Mouse (Mus musculus) forebrain, embryonic 12.5 days (tissue): ENCODE results near the gene Dbi. TPM values are rescaled to one million over a fixed set of nuclear protein-coding genes. Genes with fewer than 3 reads are reported as not detected.
"Not testable (repeated sequence)": the region's sequence is repeated elsewhere in the genome, so short reads cannot be mapped to it uniquely, and the experiment has no call there.

Experiments used
- ATAC-seq: fragments of 200-750 bp; cut with Nextera tagmentation; 2 replicates; pipeline ENCODE4 v1.8.0; 2017; ENCODE audit warnings: moderate TSS enrichment; ENCODE audit not compliant: low FRiP score
- H3K27ac ChIP-seq: fragments of 300-500 bp; sonication (generic); 2 replicates; pipeline ENCODE4 v1.5.1; 2016; ENCODE audit warnings: mild to moderate bottlenecking
- H3K27me3 ChIP-seq: fragments of 300-500 bp; sonication (generic); 2 replicates; pipeline ENCODE4 v1.6.1; 2016; ENCODE audit warnings: mild to moderate bottlenecking
- H3K36me3 ChIP-seq: fragments of 300-500 bp; sonication (generic); replicated peaks from 2 replicates; pipeline ENCODE4 v1.6.1; 2016; ENCODE audit warnings: mild to moderate bottlenecking
- H3K4me1 ChIP-seq: fragments of 300-500 bp; sonication (generic); 2 replicates; pipeline ENCODE4 v1.6.1; 2016
- H3K4me2 ChIP-seq: fragments of 300-500 bp; sonication (generic); 2 replicates; pipeline ENCODE4 v1.6.1; 2016; ENCODE audit warnings: mild to moderate bottlenecking, moderate library complexity
- H3K4me3 ChIP-seq: fragments of 300-500 bp; sonication (generic); replicated peaks from 2 replicates; pipeline ENCODE4 v1.5.1; 2016; ENCODE audit warnings: mild to moderate bottlenecking
- H3K9ac ChIP-seq: fragments of 300-500 bp; sonication (generic); 2 replicates; pipeline ENCODE4 v1.6.1; 2016; ENCODE audit warnings: mild to moderate bottlenecking
- H3K9me3 ChIP-seq: fragments of 300-500 bp; sonication (generic); 2 replicates; pipeline ENCODE4 v1.6.1; 2016
- WGBS: fragments of 180-500 bp; shearing (Covaris S2); methylation state at CpG from one replicate; pipeline ENCODE4 v1.1.7; 2016; 5-methylcytosine and 5-hydroxymethylcytosine counted together
- polyA plus RNA-seq: library from polyadenylated mRNA; unstranded; fragments of >200 nt; fragmentation: Nextera tagmentation; extraction: Ambion mirVana; gene quantifications from 2 replicates; pipeline ENCODE4 v1.2.1, GENCODE M21; 2016

The Dbi gene
- polyA plus RNA-seq, 1 experiment from 2014 or later = 921 TPM

- H3K36me3 ChIP-seq = no peaks in the 10 kb centered on the region
- H3K9me3 ChIP-seq = peaks cover 5% of the 10 kb centered on the region; the same call in 1 of the 2 replicates
- H3K9ac ChIP-seq = no peak overlapping the region
- H3K4me2 ChIP-seq = no peak overlapping the region
- H3K27me3 ChIP-seq = 0 out of 2 replicates have a peak, but pooled peaks cover 3% of the 10 kb centered on the region
- 77% methylated on average over 3 of the region's 3 CpGs for WGBS
- H3K4me1 ChIP-seq = no peaks in the 10 kb centered on the region
- ATAC-seq = no peak
- H3K27ac ChIP-seq = no peak overlapping the region
- H3K4me3 ChIP-seq = no peak overlapping the region
Measured at GRCm38 (mm10) chr1:120094920-120095319, 26.0 kb downstream of the Dbi start.

- not testable (repeated sequence) for H3K9ac ChIP-seq, H3K4me1 ChIP-seq, H3K36me3 ChIP-seq, H3K27me3 ChIP-seq, H3K9me3 ChIP-seq, H3K27ac ChIP-seq, H3K4me2 ChIP-seq, H3K4me3 ChIP-seq
- ATAC-seq = 0 out of 2 replicates have a peak, but pooled peaks have one; percentile 43
- 56% methylated on average over 11 of the region's 14 CpGs for WGBS
Measured at GRCm38 (mm10) chr1:120093482-120094134, 27.3 kb downstream of the Dbi start.

GRCm38 (mm10) chr1:120090880-120091570 lies 29.9 kb downstream of the Dbi start:
- no peak for ATAC-seq
- 86% methylated on average over 8 of the region's 8 CpGs for WGBS

GRCm38 (mm10) chr1:120089180-120089579 lies 31.7 kb downstream of the Dbi start:
- WGBS = 10% methylated on average over 3 of the region's 5 CpGs

More at GRCm38 (mm10) chr1:120090880-120091570, 29.9 kb downstream of the Dbi start:
- Histone ChIP-seq H3K4me2 (no peak overlapping the region), H3K27me3 (peaks cover 3% of the 10 kb centered on the region; the same call in 1 of the 2 replicates), H3K4me3 (no peak overlapping the region), H3K36me3 (no peaks in the 10 kb centered on the region), H3K27ac (no peak overlapping the region), H3K9ac (no peak overlapping the region), H3K9me3 (peaks cover 5% of the 10 kb centered on the region; the same call in 1 of the 2 replicates), H3K4me1 (peaks cover 6% of the 10 kb centered on the region; the same call in 1 of the 2 replicates)

GRCm38 (mm10) chr1:120086644-120087043 lies 34.2 kb downstream of the Dbi start:
- Histone ChIP-seq H3K4me1 (peaks cover 6% of the 10 kb centered on the region; the same call in 1 of the 2 replicates), H3K27me3 (peaks cover 6% of the 10 kb centered on the region; the same call in 1 of the 2 replicates), H3K27ac (no peak overlapping the region), H3K4me3 (no peak overlapping the region), H3K9me3 (no peaks in the 10 kb centered on the region), H3K36me3 (no peaks in the 10 kb centered on the region), H3K9ac (no peak overlapping the region), H3K4me2 (no peak overlapping the region)
- ATAC-seq = no peak
- 62% methylated on average over 13 of the region's 13 CpGs for WGBS

More at GRCm38 (mm10) chr1:120089180-120089579, 31.7 kb downstream of the Dbi start:
- Histone ChIP-seq H3K4me3 (no peak overlapping the region), H3K27me3 (peaks cover 3% of the 10 kb centered on the region; the same call in 1 of the 2 replicates), H3K9me3 (peaks cover 5% of the 10 kb centered on the region; the same call in 1 of the 2 replicates), H3K27ac (no peak overlapping the region), H3K36me3 (no peaks in the 10 kb centered on the region), H3K4me2 (no peak overlapping the region), H3K4me1 (peaks cover 6% of the 10 kb centered on the region; the same call in 1 of the 2 replicates), H3K9ac (no peak overlapping the region)
- ATAC-seq = no peak

GRCm38 (mm10) chr1:120085696-120086095 lies 35.2 kb downstream of the Dbi start:
- no peak for ATAC-seq
- no peaks in the 10 kb centered on the region for H3K9me3 ChIP-seq
- H3K9ac ChIP-seq = no peak overlapping the region
- H3K27ac ChIP-seq = no peak overlapping the region
- peaks cover 6% of the 10 kb centered on the region; the same call in 1 of the 2 replicates for H3K4me1 ChIP-seq
- peaks cover 6% of the 10 kb centered on the region; the same call in 1 of the 2 replicates for H3K27me3 ChIP-seq
- H3K4me2 ChIP-seq = no peak overlapping the region
- H3K36me3 ChIP-seq = no peaks in the 10 kb centered on the region
- H3K4me3 ChIP-seq = no peak overlapping the region
- 72% methylated on average over 3 of the region's 3 CpGs for WGBS

GRCm38 (mm10) chr1:120083921-120084517 lies 36.9 kb downstream of the Dbi start:
- Histone ChIP-seq H3K4me3 (no peak overlapping the region), H3K4me1 (peaks cover 2% of the 10 kb centered on the region; the same call in 1 of the 2 replicates), H3K36me3 (no peaks in the 10 kb centered on the region), H3K27me3 (peaks cover 3% of the 10 kb centered on the region; the same call in 1 of the 2 replicates), H3K27ac (no peak overlapping the region), H3K9me3 (no peaks in the 10 kb centered on the region), H3K4me2 (no peak overlapping the region), H3K9ac (no peak overlapping the region)
- 58% methylated on average over 5 of the region's 5 CpGs for WGBS
- ATAC-seq = no peak

GRCm38 (mm10) chr1:120082957-120083585 lies 37.8 kb downstream of the Dbi start:
- H3K36me3 ChIP-seq = no peaks in the 10 kb centered on the region
- 29% methylated on average over 7 of the region's 7 CpGs for WGBS
- no peak overlapping the region for H3K27ac ChIP-seq
- ATAC-seq = no peak
- H3K4me2 ChIP-seq = no peak overlapping the region
- no peaks in the 10 kb centered on the region for H3K9me3 ChIP-seq
- H3K9ac ChIP-seq = no peak overlapping the region
- peaks cover 3% of the 10 kb centered on the region; the same call in 1 of the 2 replicates for H3K27me3 ChIP-seq
- no peak overlapping the region for H3K4me3 ChIP-seq
- no peaks in the 10 kb centered on the region for H3K4me1 ChIP-seq

GRCm38 (mm10) chr1:120080632-120081031 lies 40.2 kb downstream of the Dbi start:
- H3K36me3 ChIP-seq = no peaks in the 10 kb centered on the region
- H3K27me3 ChIP-seq = 0 out of 2 replicates have a peak, but pooled peaks cover 7% of the 10 kb centered on the region
- H3K4me1 ChIP-seq = peaks cover 5% of the 10 kb centered on the region
- no peak overlapping the region for H3K27ac ChIP-seq
- H3K4me2 ChIP-seq = no peak overlapping the region
- H3K4me3 ChIP-seq = no peak overlapping the region
- no peak overlapping the region for H3K9ac ChIP-seq
- no peaks in the 10 kb centered on the region for H3K9me3 ChIP-seq
- no peak for ATAC-seq
- WGBS = 88% methylated on average over 1 of the region's 1 CpGs

- no peaks in the 10 kb centered on the region for H3K36me3 ChIP-seq
- H3K27ac ChIP-seq = no peak overlapping the region
- H3K27me3 ChIP-seq = peaks cover 34% of the 10 kb centered on the region
- H3K9ac ChIP-seq = no peak overlapping the region
- no peak overlapping the region for H3K4me3 ChIP-seq
- ATAC-seq = peak; percentile 15; the same call in 1 of the 2 replicates
- no peaks in the 10 kb centered on the region for H3K9me3 ChIP-seq
- WGBS = 4% methylated on average over 9 of the region's 9 CpGs
- H3K4me1 ChIP-seq = peaks cover 21% of the 10 kb centered on the region
- H3K4me2 ChIP-seq = no peak overlapping the region
Measured at GRCm38 (mm10) chr1:120077746-120078410, 43.0 kb downstream of the Dbi start.

- Histone ChIP-seq H3K9ac (no peak overlapping the region), H3K27me3 (peaks cover 50% of the 10 kb centered on the region), H3K4me1 (peaks cover 23% of the 10 kb centered on the region), H3K36me3 (no peaks in the 10 kb centered on the region), H3K4me2 (no peak overlapping the region), H3K4me3 (no peak overlapping the region), H3K27ac (no peak overlapping the region), H3K9me3 (no peaks in the 10 kb centered on the region)
- WGBS = 84% methylated on average over 5 of the region's 5 CpGs
- no peak for ATAC-seq
Measured at GRCm38 (mm10) chr1:120075507-120075906, 45.4 kb downstream of the Dbi start.
